Mouse (Mus musculus) limb, embryonic 14.5 days (tissue): ENCODE results near the gene Hs6st3. TPM values are rescaled to one million over a fixed set of nuclear protein-coding genes. Genes with fewer than 3 reads are reported as not detected.

ENCODE experiments used
- ATAC-seq: fragments of 200-750 bp; cut with Nextera tagmentation; 2 replicates; pipeline ENCODE4 v1.8.0; 2017; ENCODE audit warnings: low read depth, moderate number of reproducible peaks, moderate TSS enrichment; ENCODE audit not compliant: low FRiP score
- DNase-seq: peaks from one replicate; pipeline ENCODE4 v3.0.0-alpha.2; 2015; ENCODE audit warnings: low spot score
- H3K27ac ChIP-seq: fragments of 300-500 bp; sonication (generic); replicated peaks from 2 replicates; pipeline ENCODE4 v1.5.1; 2014; ENCODE audit warnings: low read depth, mild to moderate bottlenecking, low read length, moderate library complexity, mixed read lengths
- H3K27me3 ChIP-seq: fragments of 300-500 bp; sonication (generic); 2 replicates; pipeline ENCODE4 v1.6.1; 2014; ENCODE audit warnings: low read length, mixed read lengths; ENCODE audit not compliant: control insufficient read depth, insufficient read depth
- H3K36me3 ChIP-seq: fragments of 300-500 bp; sonication (generic); 2 replicates; pipeline ENCODE4 v1.6.1; 2014; ENCODE audit warnings: mild to moderate bottlenecking, low read length, moderate library complexity, mixed read lengths; ENCODE audit not compliant: control insufficient read depth, insufficient read depth
- H3K4me1 ChIP-seq: fragments of 300-500 bp; sonication (generic); 2 replicates; pipeline ENCODE4 v1.6.1; 2014; ENCODE audit warnings: antibody characterized with exemption, low read length, mixed read lengths; ENCODE audit not compliant: control insufficient read depth, insufficient read depth
- H3K4me2 ChIP-seq: fragments of 300-500 bp; sonication (generic); replicated peaks from 2 replicates; pipeline ENCODE4 v1.6.1; 2014; ENCODE audit warnings: low read depth, mild to moderate bottlenecking, low read length, moderate library complexity; ENCODE audit not compliant: severe bottlenecking
- H3K4me3 ChIP-seq: fragments of 300-500 bp; sonication (generic); replicated peaks from 2 replicates; pipeline ENCODE4 v1.5.1; 2014; ENCODE audit warnings: low read length
- H3K9ac ChIP-seq: fragments of 300-500 bp; sonication (generic); 2 replicates; pipeline ENCODE4 v1.6.1; 2014; ENCODE audit warnings: mild to moderate bottlenecking, low read depth, low read length, moderate library complexity; ENCODE audit not compliant: severe bottlenecking
- H3K9me3 ChIP-seq: fragments of 300-500 bp; sonication (generic); 2 replicates; pipeline ENCODE4 v1.6.1; 2016; ENCODE audit warnings: low read length; ENCODE audit not compliant: control insufficient read depth
- POLR2A ChIP-seq: fragments of 200-500 bp; IDR thresholded peaks from 2 replicates; pipeline ENCODE4 v1.8.0; 2012; ENCODE audit warnings: inconsistent platforms, mild to moderate bottlenecking, moderate library complexity, borderline replicate concordance; ENCODE audit not compliant: insufficient read depth, insufficient read length; ENCODE audit errors: extremely low read depth
- WGBS: fragments of 180-500 bp; shearing (Covaris S2); extraction: QIAGEN DNeasy Blood & Tissue Kit; methylation state at CpG from one replicate; pipeline ENCODE4 v1.1.7; 2014; 5-methylcytosine and 5-hydroxymethylcytosine counted together
- polyA plus RNA-seq, 2 experiments: library from polyadenylated mRNA; depleted of rRNA in 1 of 2; stranded (reverse) in 1 of 2; unstranded in 1 of 2; fragments of >200 nt; fragmentation: Nextera tagmentation in 1 of 2; extraction: Ambion mirVana in 1 of 2; gene quantifications; 2 replicates each; pipeline versions ENCODE4 v1.2.1 to v1.2.3; 2012 to 2014

The Hs6st3 gene
- polyA plus RNA-seq, 2 experiments, result 0.43 to 0.89 TPM

DNA sequence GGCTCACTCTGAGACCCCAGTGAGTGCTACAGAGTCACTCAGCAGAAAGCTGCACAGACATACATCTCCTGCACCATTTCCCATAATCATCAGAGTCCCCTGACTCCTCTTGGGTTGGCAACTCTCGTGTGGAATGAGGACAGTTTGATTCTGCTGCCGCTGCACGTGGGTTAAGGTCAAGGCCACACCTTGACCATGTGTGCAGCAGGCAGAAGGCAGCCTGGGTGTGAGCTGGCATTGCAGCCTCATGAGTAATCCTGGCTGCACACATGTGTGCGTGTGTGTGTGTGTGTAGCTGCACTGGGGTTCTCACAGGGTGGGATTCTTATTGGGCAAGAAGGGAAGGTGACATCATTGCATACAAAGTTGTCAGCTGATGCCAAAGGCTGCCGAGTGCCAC is 677.5 kb downstream of the Hs6st3 start:
- ATAC-seq, result no peak

GRCm38 (mm10) chr14:119820562-119820961 is 682.4 kb downstream of the Hs6st3 start:
- Histone ChIP-seq H3K4me1 (no peaks in the 10 kb centered on the region), H3K4me3 (no peak overlapping the region), H3K4me2 (no peak overlapping the region), H3K9ac (no peak overlapping the region), H3K9me3 (no peaks in the 10 kb centered on the region), H3K27me3 (no peaks in the 10 kb centered on the region), H3K27ac (no peak overlapping the region), H3K36me3 (no peaks in the 10 kb centered on the region)
- TF ChIP-seq POLR2A, result no peak
- DNase-seq (no peak), ATAC-seq (no peak)
- 46% methylated on average over 6 of the region's 6 CpGs for WGBS

More for the DNA sequence above, 677.5 kb downstream of the Hs6st3 start:
- H3K36me3 ChIP-seq, result no peaks in the 10 kb centered on the region
- 74% methylated on average over 5 of the region's 5 CpGs for WGBS
- no peaks in the 10 kb centered on the region for H3K27me3 ChIP-seq
- H3K4me2 ChIP-seq, result no peak overlapping the region
- H3K9ac ChIP-seq, result no peak overlapping the region
- H3K4me3 ChIP-seq, result no peak overlapping the region
- H3K4me1 ChIP-seq, result no peaks in the 10 kb centered on the region
- H3K27ac ChIP-seq, result no peak overlapping the region
- TF ChIP-seq POLR2A, result no peak
- no peak for DNase-seq
- H3K9me3 ChIP-seq, result no peaks in the 10 kb centered on the region

DNA sequence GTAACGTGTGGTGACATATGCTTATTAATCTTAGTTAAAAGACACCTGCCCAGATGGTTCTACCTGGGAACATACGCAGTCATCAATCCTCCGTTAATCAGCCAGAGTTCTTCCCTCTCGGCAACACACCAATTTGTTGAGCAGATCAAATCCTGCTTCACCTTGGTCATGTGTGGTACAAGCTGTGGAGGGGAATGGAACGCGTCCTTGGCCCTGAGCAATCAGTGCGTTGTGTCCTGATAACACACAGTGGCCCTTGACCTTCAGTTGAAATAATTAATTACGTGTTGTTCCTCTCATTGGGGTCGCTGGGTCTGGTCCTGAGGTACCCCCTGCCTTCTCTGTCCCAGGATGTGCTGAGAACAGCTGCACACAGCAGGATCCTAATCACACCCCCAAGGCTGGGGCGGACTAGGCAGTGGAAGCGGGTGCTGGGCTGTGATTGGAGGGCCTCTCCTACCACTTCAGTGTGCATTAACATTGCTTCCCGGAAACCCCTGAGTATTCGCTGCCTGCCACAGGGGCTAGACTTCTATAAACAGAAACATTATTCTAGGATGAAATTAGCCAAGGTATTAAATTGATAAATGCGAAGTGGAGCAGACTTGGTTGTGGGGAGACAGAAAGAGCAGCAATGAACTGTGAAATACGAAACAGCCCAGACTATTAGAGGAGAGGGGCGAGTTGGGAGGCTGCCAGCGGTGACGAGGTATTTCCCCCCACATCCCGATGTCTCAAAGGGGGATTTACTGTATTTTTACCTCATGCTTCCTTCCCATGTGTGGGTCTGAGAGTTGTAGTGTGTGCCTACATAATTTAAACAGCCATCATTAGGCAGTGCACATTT is 693.2 kb downstream of the Hs6st3 start:
- 20% methylated on average over 19 of the region's 19 CpGs for WGBS
- DNase-seq (no peak), ATAC-seq (peak; percentile 66)
- Histone ChIP-seq H3K27me3 (no peaks in the 10 kb centered on the region), H3K36me3 (no peaks in the 10 kb centered on the region), H3K9ac (no peak overlapping the region), H3K4me3 (peak overlapping the region; percentile 25), H3K27ac (no peak overlapping the region), H3K4me2 (peak overlapping the region; percentile 55), H3K4me1 (peaks cover 19% of the 10 kb centered on the region), H3K9me3 (no peaks in the 10 kb centered on the region)
- TF ChIP-seq POLR2A, result no peak

DNA sequence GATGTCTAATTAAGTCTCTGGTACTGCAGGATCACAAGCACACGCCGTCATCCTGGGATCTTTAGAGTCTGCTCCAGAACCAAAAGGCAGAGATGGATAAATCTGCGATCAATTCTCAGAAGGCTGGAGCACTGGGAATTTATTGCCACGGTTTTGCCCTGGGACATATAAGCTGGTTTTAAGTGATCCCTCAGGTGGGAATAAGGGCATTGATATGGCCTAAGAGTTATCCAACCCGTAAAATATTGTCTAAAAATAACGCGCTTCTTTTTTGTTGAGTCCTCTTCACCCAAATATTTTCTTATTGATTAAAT is 693.8 kb downstream of the Hs6st3 start:
- H3K36me3 ChIP-seq, result no peaks in the 10 kb centered on the region
- H3K9me3 ChIP-seq, result no peaks in the 10 kb centered on the region
- H3K4me2 ChIP-seq, result peak overlapping the region; percentile 55
- WGBS, result 49% methylated on average over 7 of the region's 7 CpGs
- ATAC-seq (no peak), DNase-seq (no peak)
- H3K27ac ChIP-seq, result no peak overlapping the region
- H3K4me3 ChIP-seq, result peak overlapping the region; percentile 25
- peaks cover 19% of the 10 kb centered on the region for H3K4me1 ChIP-seq
- H3K9ac ChIP-seq, result no peak overlapping the region
- TF ChIP-seq POLR2A, result no peak
- H3K27me3 ChIP-seq, result no peaks in the 10 kb centered on the region

DNA sequence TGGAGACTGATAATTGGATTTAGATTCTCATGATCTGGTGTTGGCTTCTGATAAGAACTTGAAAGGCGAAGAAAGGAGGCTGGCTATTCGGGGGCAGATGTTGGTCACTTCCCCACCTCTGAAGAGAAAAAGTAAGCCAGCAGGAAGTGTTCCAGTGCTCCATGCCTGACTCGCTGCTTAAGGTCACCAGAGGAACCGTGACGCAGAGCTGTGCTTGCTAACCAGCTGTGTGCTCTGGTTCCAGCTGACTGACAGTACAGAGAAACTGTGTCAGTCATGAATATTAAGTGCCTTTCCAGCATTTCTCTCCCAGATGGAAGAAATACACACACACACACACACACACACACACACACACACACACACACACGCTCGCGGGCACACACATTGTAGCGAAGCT is 694.8 kb downstream of the Hs6st3 start:
- Histone ChIP-seq H3K9me3 (no peaks in the 10 kb centered on the region), H3K4me3 (no peak overlapping the region), H3K27me3 (no peaks in the 10 kb centered on the region), H3K4me2 (no peak overlapping the region), H3K9ac (no peak overlapping the region), H3K27ac (no peak overlapping the region), H3K36me3 (no peaks in the 10 kb centered on the region), H3K4me1 (peaks cover 19% of the 10 kb centered on the region)
- 59% methylated on average over 9 of the region's 9 CpGs for WGBS
- DNase-seq (no peak), ATAC-seq (no peak)
- TF ChIP-seq POLR2A, result no peak
